In genomic region chr4:46914606-46915005, GRCm38 (mm10) we compare ENCODE assay signal across 35 mouse cellular contexts.
"Had no signal": no experiment of that assay in that cellular context is flagged by ENCODE, and none has a peak within 500 bp of the region (broad histone marks: within the 10 kb centered on the region; RNA-seq: fewer than 3 reads in every experiment).

No protein-coding gene starts in this region.

- H3K36me3 ChIP-seq: heart, embryonic 10.5 days; heart, embryonic 12.5 days; heart, embryonic 13.5 days; heart, embryonic 15.5 days; hindbrain, embryonic 10.5 days; hindbrain, embryonic 12.5 days; hindbrain, embryonic 13.5 days; hindbrain, embryonic 15.5 days; intestine, embryonic 15.5 days; kidney, embryonic 15.5 days had no signal

- H3K27ac ChIP-seq: heart, adult 2 months; heart, embryonic 10.5 days; heart, embryonic 13.5 days; heart, embryonic 15.5 days; hindbrain, embryonic 10.5 days; hindbrain, embryonic 12.5 days; hindbrain, embryonic 14.5 days; hindbrain, embryonic 15.5 days; hindbrain, postnatal 0 days; intestine, embryonic 15.5 days; kidney, embryonic 15.5 days; kidney, postnatal 0 days had no signal

- H3K9ac ChIP-seq: heart, embryonic 12.5 days; heart, embryonic 13.5 days; heart, embryonic 15.5 days; hindbrain, embryonic 12.5 days; hindbrain, embryonic 13.5 days; hindbrain, embryonic 14.5 days; hindbrain, embryonic 15.5 days; intestine, embryonic 15.5 days; kidney, embryonic 15.5 days had no signal

- DNase-seq: heart, adult 2 months; heart, postnatal 10 days; heart, postnatal 14 days; heart, postnatal 36 days; heart, postnatal 4 days; kidney, adult 11 months; kidney, adult 18-20 months; kidney, adult 2 months; kidney, adult 8-10 months; kidney, adult 9 months; kidney, postnatal 10 days; kidney, postnatal 14 days; kidney, postnatal 25 days; kidney, postnatal 36 days; kidney, postnatal 4 days; layer of hippocampus, adult 9-11 months had no signal

- H3K27me3 ChIP-seq: heart, embryonic 15.5 days; hindbrain, embryonic 12.5 days; hindbrain, embryonic 13.5 days; hindbrain, embryonic 15.5 days; intestine, embryonic 15.5 days; kidney, embryonic 15.5 days had no signal

- H3K4me3 ChIP-seq: heart, adult 2 months; heart, embryonic 10.5 days; heart, embryonic 12.5 days; heart, embryonic 13.5 days; heart, embryonic 15.5 days; hindbrain, embryonic 10.5 days; hindbrain, embryonic 12.5 days; hindbrain, embryonic 13.5 days; hindbrain, embryonic 15.5 days; intestine, embryonic 15.5 days; kidney, embryonic 15.5 days; layer of hippocampus, adult 2 months had no signal

- H3K9me3 ChIP-seq: heart, embryonic 10.5 days; heart, embryonic 15.5 days; hindbrain, embryonic 15.5 days; intestine, embryonic 15.5 days; kidney, embryonic 15.5 days had no signal

- ATAC-seq: hindbrain, embryonic 16.5 days; hindbrain, postnatal 0 days; inflammation-experienced regulatory T-cells, adult 6 months; intestine, embryonic 15.5 days; intestine, embryonic 16.5 days; intestine, postnatal 0 days had no signal

- H3K4me2 ChIP-seq: heart, embryonic 11.5 days; heart, embryonic 12.5 days; heart, embryonic 13.5 days; heart, embryonic 15.5 days; hindbrain, embryonic 12.5 days; hindbrain, embryonic 13.5 days; hindbrain, embryonic 14.5 days; hindbrain, embryonic 15.5 days; intestine, embryonic 15.5 days; kidney, embryonic 15.5 days had no signal

- H3K4me1 ChIP-seq: heart, embryonic 10.5 days; heart, embryonic 12.5 days; heart, embryonic 13.5 days; heart, embryonic 15.5 days; intestine, embryonic 15.5 days; kidney, embryonic 15.5 days had no signal
